Mouse (Mus musculus): ENCODE data around the gene Tmem110. TPM values are rescaled to one million over a fixed set of nuclear protein-coding genes. Genes with fewer than 3 reads are reported as not detected.

The Tmem110 gene
- polyA plus RNA-seq, 1 experiment from 2014 or later: 25.3 TPM

GRCm38 (mm10) chr14:30880811-30881717 lies 55.7 kb downstream of the Tmem110 start:
- Histone ChIP-seq H3K4me1 (no peaks in the 10 kb centered on the region), H3K4me3 (no peak overlapping the region), H3K9ac (no peak overlapping the region), H3K36me3 (peaks cover 4% of the 10 kb centered on the region; the same call in 1 of the 2 replicates), H3K9me3 (no peaks in the 10 kb centered on the region), H3K4me2 (replicated peaks) (no peak overlapping the region), H3K27me3 (replicated peaks) (no peaks in the 10 kb centered on the region), H3K27ac (no peak overlapping the region)
- ATAC-seq (ENCODE audit: low FRiP score, low read depth): no peak
- WGBS: 86% methylated on average over 17 of the region's 17 CpGs

GRCm38 (mm10) chr14:30881718-30882108 lies 56.3 kb downstream of the Tmem110 start:
- ATAC-seq (ENCODE audit: low FRiP score, low read depth): no peak
- Histone ChIP-seq H3K4me2 (replicated peaks) (no peak overlapping the region), H3K27ac (no peak overlapping the region), H3K4me3 (no peak overlapping the region), H3K27me3 (replicated peaks) (no peaks in the 10 kb centered on the region), H3K36me3 (no peaks in the 10 kb centered on the region; the same call in 1 of the 2 replicates), H3K9ac (no peak overlapping the region), H3K4me1 (no peaks in the 10 kb centered on the region), H3K9me3 (no peaks in the 10 kb centered on the region)
- 95% methylated on average over 3 of the region's 3 CpGs for WGBS

GRCm38 (mm10) chr14:30885298-30885697 lies 59.9 kb downstream of the Tmem110 start:
- WGBS: 42% methylated on average over 3 of the region's 3 CpGs
- no peak overlapping the region for H3K4me2 ChIP-seq (replicated peaks)
- no peaks in the 10 kb centered on the region for H3K9me3 ChIP-seq
- no peak overlapping the region for H3K4me3 ChIP-seq
- no peaks in the 10 kb centered on the region; the same call in 1 of the 2 replicates for H3K4me1 ChIP-seq
- no peaks in the 10 kb centered on the region for H3K27me3 ChIP-seq (replicated peaks)
- H3K9ac ChIP-seq: no peak overlapping the region
- H3K27ac ChIP-seq: no peak overlapping the region
- no peaks in the 10 kb centered on the region for H3K36me3 ChIP-seq
- no peak for ATAC-seq (ENCODE audit: low FRiP score, low read depth)

- Histone ChIP-seq H3K4me1 (no peaks in the 10 kb centered on the region; the same call in 1 of the 2 replicates), H3K4me2 (replicated peaks) (no peak within 1 kb of the TSS), H3K27me3 (replicated peaks) (no peaks in the 10 kb centered on the region), H3K4me3 (no peak within 1 kb of the TSS), H3K27ac (no peak within 1 kb of the TSS), H3K9ac (no peak within 1 kb of the TSS), H3K36me3 (no peaks in the 10 kb centered on the region), H3K9me3 (no peaks in the 10 kb centered on the region)
- WGBS: 92% methylated on average over 3 of the region's 3 CpGs
- ATAC-seq (ENCODE audit: low FRiP score, low read depth): no peak
These were observed 60.8 kb downstream of the Tmem110 start, which contains the start of gene Itih4 for GRCm38 (mm10) chr14:30886204-30886603. Gene Itih4 (plus strand): TSS chr14:30886476.

- Histone ChIP-seq H3K9ac (no peak overlapping the region), H3K27me3 (replicated peaks) (no peaks in the 10 kb centered on the region), H3K27ac (no peak overlapping the region), H3K36me3 (no peaks in the 10 kb centered on the region), H3K9me3 (no peaks in the 10 kb centered on the region), H3K4me1 (no peaks in the 10 kb centered on the region; the same call in 1 of the 2 replicates), H3K4me2 (replicated peaks) (no peak overlapping the region), H3K4me3 (no peak overlapping the region)
- 22% methylated on average over 9 of the region's 9 CpGs for WGBS
- no peak for ATAC-seq (ENCODE audit: low FRiP score, low read depth)
These were observed 62.9 kb downstream of the Tmem110 start for GRCm38 (mm10) chr14:30888271-30888732.

- no peak overlapping the region for H3K4me3 ChIP-seq
- H3K4me1 ChIP-seq: no peaks in the 10 kb centered on the region
- no peaks in the 10 kb centered on the region for H3K27me3 ChIP-seq (replicated peaks)
- no peak overlapping the region for H3K4me2 ChIP-seq (replicated peaks)
- ATAC-seq (ENCODE audit: low FRiP score, low read depth): no peak
- peaks cover 8% of the 10 kb centered on the region; the same call in 1 of the 2 replicates for H3K9me3 ChIP-seq
- H3K36me3 ChIP-seq: no peaks in the 10 kb centered on the region
- WGBS: 29% methylated on average over 3 of the region's 3 CpGs
- H3K27ac ChIP-seq: no peak overlapping the region
- H3K9ac ChIP-seq: no peak overlapping the region
These were observed 74.6 kb downstream of the Tmem110 start for GRCm38 (mm10) chr14:30899972-30900371.

GRCm38 (mm10) chr14:30902628-30903027 lies 77.2 kb downstream of the Tmem110 start:
- H3K27me3 ChIP-seq (replicated peaks): no peaks in the 10 kb centered on the region
- H3K9me3 ChIP-seq: peaks cover 8% of the 10 kb centered on the region; the same call in 1 of the 2 replicates
- no peak overlapping the region for H3K27ac ChIP-seq
- H3K4me2 ChIP-seq (replicated peaks): no peak overlapping the region
- no peak for ATAC-seq (ENCODE audit: low FRiP score, low read depth)
- WGBS: 91% methylated on average over 5 of the region's 5 CpGs
- H3K4me3 ChIP-seq: no peak overlapping the region
- H3K4me1 ChIP-seq: no peaks in the 10 kb centered on the region
- H3K36me3 ChIP-seq: no peaks in the 10 kb centered on the region
- H3K9ac ChIP-seq: no peak overlapping the region

GRCm38 (mm10) chr14:30903036-30903435 lies 77.6 kb downstream of the Tmem110 start:
- 72% methylated on average over 3 of the region's 3 CpGs for WGBS
- peaks cover 8% of the 10 kb centered on the region; the same call in 1 of the 2 replicates for H3K9me3 ChIP-seq
- no peaks in the 10 kb centered on the region for H3K36me3 ChIP-seq
- no peak overlapping the region for H3K4me2 ChIP-seq (replicated peaks)
- H3K9ac ChIP-seq: no peak overlapping the region
- ATAC-seq (ENCODE audit: low FRiP score, low read depth): no peak
- no peaks in the 10 kb centered on the region for H3K4me1 ChIP-seq
- no peak overlapping the region for H3K27ac ChIP-seq
- no peak overlapping the region for H3K4me3 ChIP-seq
- no peaks in the 10 kb centered on the region for H3K27me3 ChIP-seq (replicated peaks)

GRCm38 (mm10) chr14:30904307-30904706 lies 78.9 kb downstream of the Tmem110 start:
- 87% methylated on average over 8 of the region's 8 CpGs for WGBS
- ATAC-seq (ENCODE audit: low FRiP score, low read depth): no peak
- no peak overlapping the region for H3K9ac ChIP-seq
- H3K27ac ChIP-seq: no peak overlapping the region
- H3K4me3 ChIP-seq: no peak overlapping the region
- H3K4me2 ChIP-seq (replicated peaks): no peak overlapping the region
- H3K36me3 ChIP-seq: no peaks in the 10 kb centered on the region
- H3K27me3 ChIP-seq (replicated peaks): no peaks in the 10 kb centered on the region
- peaks cover 6% of the 10 kb centered on the region; the same call in 1 of the 2 replicates for H3K9me3 ChIP-seq
- no peaks in the 10 kb centered on the region for H3K4me1 ChIP-seq

GRCm38 (mm10) chr14:30906001-30906400 lies 80.6 kb downstream of the Tmem110 start:
- Histone ChIP-seq H3K9me3 (no peaks in the 10 kb centered on the region), H3K36me3 (no peaks in the 10 kb centered on the region), H3K9ac (no peak overlapping the region), H3K27ac (no peak overlapping the region), H3K4me2 (replicated peaks) (no peak overlapping the region), H3K4me1 (no peaks in the 10 kb centered on the region), H3K4me3 (no peak overlapping the region), H3K27me3 (replicated peaks) (no peaks in the 10 kb centered on the region)
- ATAC-seq (ENCODE audit: low FRiP score, low read depth): no peak
- WGBS: 93% methylated on average over 6 of the region's 6 CpGs

- H3K9me3 ChIP-seq: no peaks in the 10 kb centered on the region
- WGBS: 85% methylated on average over 3 of the region's 3 CpGs
- no peaks in the 10 kb centered on the region for H3K36me3 ChIP-seq
- H3K4me2 ChIP-seq (replicated peaks): no peak overlapping the region
- no peak for ATAC-seq (ENCODE audit: low FRiP score, low read depth)
- H3K27me3 ChIP-seq (replicated peaks): no peaks in the 10 kb centered on the region
- no peak overlapping the region for H3K27ac ChIP-seq
- H3K9ac ChIP-seq: no peak overlapping the region
- H3K4me1 ChIP-seq: no peaks in the 10 kb centered on the region
- H3K4me3 ChIP-seq: no peak overlapping the region
These were observed 82.5 kb downstream of the Tmem110 start for GRCm38 (mm10) chr14:30907814-30908265.

- Histone ChIP-seq H3K4me2 (replicated peaks) (no peak overlapping the region), H3K27ac (no peak overlapping the region), H3K4me3 (no peak overlapping the region), H3K9ac (no peak overlapping the region), H3K4me1 (no peaks in the 10 kb centered on the region), H3K9me3 (no peaks in the 10 kb centered on the region), H3K27me3 (replicated peaks) (no peaks in the 10 kb centered on the region), H3K36me3 (no peaks in the 10 kb centered on the region)
- no peak for ATAC-seq (ENCODE audit: low FRiP score, low read depth)
- WGBS: 88% methylated on average over 8 of the region's 8 CpGs
These were observed 85.8 kb downstream of the Tmem110 start for GRCm38 (mm10) chr14:30911141-30911540.
